In genomic region chr1:64617715-64617984, GRCm38 (mm10) we compare ENCODE assay signal across 8 mouse cellular contexts. TPM values are rescaled to one million over a fixed set of nuclear protein-coding genes. Genes with fewer than 3 reads are reported as not detected.
DNase-seq lines count a peak whose midpoint lies in the region; TF ChIP-seq lines count a peak whose summit lies in the region.

No protein-coding gene starts in this region.

- H3K27me3 ChIP-seq in cerebellum, adult 2 months (ENCODE audit: control insufficient read depth, insufficient read depth, low read length), result no peaks in the 10 kb centered on the region
- no peaks in the 10 kb centered on the region for H3K27me3 ChIP-seq in hindbrain, embryonic 10.5 days (ENCODE audit: insufficient read depth, poor library complexity, severe bottlenecking)

- no peaks in the 10 kb centered on the region; the same call in 1 of the 2 replicates for H3K4me1 ChIP-seq in cerebellum, adult 2 months (ENCODE audit: control insufficient read depth, insufficient read depth, low read length)
- H3K4me1 ChIP-seq in hindbrain, embryonic 10.5 days (replicated peaks), result peaks cover 28% of the 10 kb centered on the region

- peak overlapping the region; percentile 93 for H3K27ac ChIP-seq in cerebellum, adult 2 months (ENCODE audit: insufficient read depth, low read length)
- peak overlapping the region; percentile 98 for H3K27ac ChIP-seq in hindbrain, embryonic 10.5 days

- H3K36me3 ChIP-seq in hindbrain, embryonic 10.5 days, result peaks cover 25% of the 10 kb centered on the region

- no peak for TF ChIP-seq POLR2A in cerebellum, adult 2 months (IDR thresholded peaks at IDR 0.05; ENCODE audit: borderline replicate concordance, insufficient read depth, low read length)

- H3K4me3 ChIP-seq in cerebellum, adult 2 months (replicated peaks; ENCODE audit: insufficient read depth, low read depth, low read length), result peak overlapping the region; percentile 90
- peak overlapping the region; percentile 82 for H3K4me3 ChIP-seq in hindbrain, embryonic 10.5 days

- H3K9me3 ChIP-seq in hindbrain, embryonic 10.5 days, result no peaks in the 10 kb centered on the region

- DNase-seq in MEL-GATA-1-ER (ENCODE audit: extremely low read depth, low read depth), result peak; percentile 68
- DNase-seq in cerebellum, adult 2 months, result peak; percentile 83 to 87
- peak; percentile 84 for DNase-seq in forelimb bud, embryonic 11.5 days (ENCODE audit: low read depth, low spot score)
- DNase-seq in hindbrain, embryonic 10.5 days (ENCODE audit: low spot score), result peak; percentile 91
- DNase-seq in layer of hippocampus, postnatal 10 days (ENCODE audit: low spot score in 2 of 2), result peak; percentile 91 to 95
- peak; percentile 91 for DNase-seq in lung, postnatal 10 days
- peak; percentile 57 for DNase-seq in retina, adult 2 months (ENCODE audit: low read depth, low spot score)
- DNase-seq in thymus, postnatal 36 days, result peak; percentile 79 to 81

- WGBS in cerebellum, adult 2 months, result under 1% methylated on average over 15 of the region's 15 CpGs
- under 1% methylated on average over 15 of the region's 15 CpGs for WGBS in hindbrain, embryonic 10.5 days

- peak; percentile 82 for TF ChIP-seq CTCF in cerebellum, adult 2 months (IDR thresholded peaks at IDR 0.05; ENCODE audit: borderline replicate concordance, insufficient read depth, low read depth, low read length)

RNA-seq across cellular contexts. Expression of gene Mettl21a, which starts 0.6 kb away (rescaled TPM):
- polyA plus RNA-seq in cerebellum, adult 2 months (2012; rRNA removed), result 13.0 and 15.6 TPM in 2 replicates
- 19.9 and 22.9 TPM in 2 replicates for polyA plus RNA-seq in hindbrain, embryonic 10.5 days (2016; fragmentation: Nextera tagmentation; extraction: Ambion mirVana)
- 10 to 100 TPM in 1 of 2 experiments, 1 to 10 TPM in 1; 8.1 to 11.9 TPM for total RNA-seq in layer of hippocampus, postnatal 10 days (2021)

Comparison
In these comparisons a context has a peak if more than half of its experiments do, and no peak if none do; other contexts are left out.
1. Peak in every context shown above with its lines: DNase-seq, H3K4me3 ChIP-seq and H3K27ac ChIP-seq.